Mouse (Mus musculus) 416B (cell line): ENCODE measurements around the gene Tssk6.

Experiments
- DNase-seq: peaks from one replicate; pipeline ENCODE4 v3.0.0; 2011; ENCODE audit warnings: low read depth

Gene Tssk6

DNA sequence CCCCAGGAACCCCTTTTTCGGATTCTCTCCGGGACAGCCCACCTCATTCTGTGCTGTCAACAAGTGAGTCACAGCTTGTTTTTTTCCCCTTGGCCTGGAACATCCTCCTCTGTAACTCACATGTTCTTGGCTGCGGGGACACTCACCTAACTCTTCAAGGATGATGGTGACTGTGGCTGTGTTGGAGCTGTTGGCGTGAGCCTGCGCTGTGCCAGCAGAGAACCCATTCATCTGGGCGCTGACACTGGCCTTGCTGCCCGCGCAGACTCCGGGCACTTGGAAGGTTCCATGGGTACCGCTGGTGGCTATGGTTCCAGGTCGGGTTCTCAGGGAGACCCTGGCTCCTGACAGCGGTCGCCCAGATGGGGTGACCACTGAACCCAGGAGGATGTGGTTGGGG is 17.8 kb upstream of the Tssk6 start:
- DNase-seq, result no peak

DNA sequence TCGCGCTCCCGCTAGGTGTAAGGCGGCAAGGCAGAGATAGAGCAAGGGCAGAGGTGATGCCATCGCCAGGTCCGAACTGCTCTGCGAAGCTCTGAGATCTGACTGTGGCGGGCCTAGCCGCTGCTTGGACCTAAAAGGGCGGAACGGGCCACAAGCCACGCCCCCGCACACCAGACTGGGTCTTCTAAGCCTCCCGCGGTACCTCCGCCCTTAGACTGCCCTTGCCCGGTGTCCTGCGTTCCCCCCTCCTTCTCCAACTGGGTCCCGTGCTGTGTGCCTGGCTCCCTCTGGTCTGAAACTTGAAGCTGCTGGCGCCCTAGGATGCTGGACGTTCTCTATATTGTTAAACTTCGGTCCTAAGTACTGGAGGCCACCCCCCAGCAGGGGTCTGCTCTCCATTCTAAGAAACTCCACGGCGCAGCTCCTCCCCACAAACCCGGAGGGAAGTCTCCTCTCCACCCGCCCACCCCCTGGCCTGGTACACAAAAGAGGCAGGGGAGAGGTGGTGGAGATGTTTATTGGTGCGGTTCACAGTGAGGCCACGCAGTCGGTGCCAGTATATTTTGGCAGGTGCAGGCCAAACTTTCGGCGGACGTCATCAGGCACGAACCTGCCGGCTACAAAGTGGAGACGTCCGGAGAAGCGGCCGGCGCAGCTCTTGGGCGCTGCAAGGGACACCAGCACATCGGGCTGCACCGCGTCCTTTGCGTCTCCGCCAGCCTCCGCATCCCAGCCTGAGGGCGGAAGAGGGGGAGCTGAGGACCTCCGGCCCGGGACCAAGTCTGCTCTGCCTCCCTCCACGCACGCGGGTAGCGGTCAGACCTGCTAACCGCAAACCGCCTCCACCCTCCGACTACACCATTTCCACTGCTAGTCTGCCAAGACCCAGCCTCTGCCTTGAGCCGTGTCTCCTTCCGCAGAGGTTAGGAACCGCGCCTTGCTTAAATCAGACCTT is 14.4 kb upstream of the Tssk6 start, which contains the start of gene Cilp2:
Cilp2 (minus strand) TSS at position 399 of the 955 bp plus-strand sequence.
- no peak for DNase-seq

DNA sequence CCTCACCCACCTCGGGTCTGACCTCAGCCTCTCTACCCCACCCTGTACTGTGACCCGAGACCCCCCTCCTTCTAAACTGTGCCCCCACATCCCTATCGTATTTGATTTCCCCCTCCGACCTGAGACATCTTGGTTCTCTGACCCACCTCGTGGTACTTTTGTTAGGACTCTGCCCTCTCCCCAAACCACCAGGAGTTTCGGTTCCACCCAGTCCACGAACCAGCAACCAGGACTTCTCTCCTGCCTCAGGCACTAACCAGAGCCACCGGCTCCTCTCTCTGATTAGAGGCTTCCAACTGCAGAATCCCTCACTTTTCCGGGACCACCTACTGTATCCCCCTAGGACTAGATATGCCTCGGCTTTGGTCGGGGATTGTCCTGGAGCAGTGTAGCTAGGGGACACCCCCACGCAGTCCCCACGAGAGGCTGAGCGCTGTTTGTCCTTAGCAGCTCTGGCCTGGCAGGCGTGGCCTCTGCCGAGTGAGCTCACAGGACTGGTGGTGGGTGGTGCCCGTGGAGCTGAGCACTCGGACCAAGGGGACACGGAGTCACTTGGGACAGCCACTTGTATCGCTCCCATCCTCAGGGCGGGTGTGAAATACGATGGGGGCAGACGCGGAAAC is 13.6 kb upstream of the Tssk6 start:
- no peak for DNase-seq

DNA sequence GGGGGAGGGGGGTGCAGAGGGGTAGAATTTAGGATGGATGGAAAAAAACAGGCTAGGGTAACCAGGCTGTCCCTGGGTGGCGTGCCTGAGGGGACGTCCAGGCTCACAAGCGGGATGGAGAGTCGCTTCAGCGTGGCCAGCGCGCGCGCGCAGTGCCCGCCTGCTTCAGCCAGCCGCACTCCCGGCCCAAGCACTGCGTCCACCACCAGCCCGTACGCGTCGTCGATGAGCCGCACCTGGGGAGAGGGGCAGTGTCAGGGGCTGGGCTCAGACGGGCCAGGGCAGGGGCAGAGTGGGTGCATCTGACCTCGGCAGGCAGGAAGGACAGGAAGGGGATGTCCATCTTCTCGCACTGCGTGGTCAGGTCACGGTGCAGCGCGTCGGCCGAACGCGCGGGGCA is 13.1 kb upstream of the Tssk6 start:
- no peak for DNase-seq

DNA sequence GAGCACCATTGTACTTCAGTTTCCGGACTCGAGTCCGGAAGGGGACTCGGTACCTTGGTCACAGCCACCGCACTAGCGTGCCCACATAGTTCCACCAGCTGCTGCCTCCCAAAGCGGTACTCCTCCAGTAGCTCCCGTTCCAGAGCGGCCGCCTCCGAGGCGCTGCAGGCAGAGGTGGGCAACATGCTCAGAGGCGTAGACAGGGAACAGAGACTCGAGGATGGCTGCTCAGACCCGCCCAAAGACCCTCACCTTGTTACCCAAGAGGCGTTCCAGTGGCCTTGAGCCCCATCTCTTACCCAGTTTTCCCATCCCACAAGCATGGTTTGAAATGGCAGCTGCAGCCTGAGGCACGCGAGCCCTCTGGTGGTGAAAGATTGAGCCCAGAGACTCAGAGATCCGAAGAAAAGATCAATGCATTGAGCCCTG is 11.2 kb upstream of the Tssk6 start:
- DNase-seq, result no peak

DNA sequence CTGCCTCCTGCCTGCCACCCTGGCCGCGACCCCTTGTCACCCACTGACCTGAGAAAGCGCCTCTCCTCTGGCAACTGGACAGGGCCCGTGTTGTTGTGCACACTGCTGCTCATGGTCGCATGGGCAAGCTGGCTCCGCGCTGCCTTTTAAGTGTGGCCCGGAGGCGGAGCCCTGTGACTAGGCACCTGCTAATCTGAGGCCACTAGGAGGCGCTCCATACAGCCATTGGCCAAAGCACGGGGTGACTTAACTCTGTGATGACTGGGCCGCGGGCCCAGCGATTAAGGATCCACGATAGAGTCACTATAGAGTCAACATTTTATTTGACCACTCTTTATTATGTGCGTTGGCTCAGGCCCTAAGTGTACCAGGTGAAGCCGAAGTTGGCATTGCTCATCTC is 8.1 kb upstream of the Tssk6 start:
- DNase-seq, result peak; percentile 66

DNA sequence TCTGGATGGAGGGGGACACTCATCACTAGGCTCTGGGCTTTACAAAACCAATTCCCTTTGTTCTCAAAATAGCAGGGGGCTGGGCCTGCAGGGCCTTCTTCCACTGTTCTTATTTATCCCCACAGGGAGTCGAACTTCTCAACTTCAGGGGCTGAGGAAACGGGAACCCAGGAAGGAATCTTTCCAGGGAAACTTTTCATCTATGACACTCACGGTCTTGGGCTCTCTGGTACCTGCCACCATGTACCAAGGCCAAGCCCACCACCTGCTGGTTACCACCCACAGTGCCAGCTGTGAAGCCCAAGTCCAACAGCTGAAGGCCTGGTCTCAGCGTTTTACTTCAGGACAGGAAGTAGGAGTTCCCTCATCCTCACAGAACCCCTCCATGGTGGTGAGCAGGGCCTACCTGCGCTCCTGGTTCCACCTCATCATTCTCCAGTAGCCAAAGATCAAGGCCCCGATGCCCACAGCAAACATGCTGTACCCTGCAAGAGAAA is 7.1 kb upstream of the Tssk6 start:
- no peak for DNase-seq

DNA sequence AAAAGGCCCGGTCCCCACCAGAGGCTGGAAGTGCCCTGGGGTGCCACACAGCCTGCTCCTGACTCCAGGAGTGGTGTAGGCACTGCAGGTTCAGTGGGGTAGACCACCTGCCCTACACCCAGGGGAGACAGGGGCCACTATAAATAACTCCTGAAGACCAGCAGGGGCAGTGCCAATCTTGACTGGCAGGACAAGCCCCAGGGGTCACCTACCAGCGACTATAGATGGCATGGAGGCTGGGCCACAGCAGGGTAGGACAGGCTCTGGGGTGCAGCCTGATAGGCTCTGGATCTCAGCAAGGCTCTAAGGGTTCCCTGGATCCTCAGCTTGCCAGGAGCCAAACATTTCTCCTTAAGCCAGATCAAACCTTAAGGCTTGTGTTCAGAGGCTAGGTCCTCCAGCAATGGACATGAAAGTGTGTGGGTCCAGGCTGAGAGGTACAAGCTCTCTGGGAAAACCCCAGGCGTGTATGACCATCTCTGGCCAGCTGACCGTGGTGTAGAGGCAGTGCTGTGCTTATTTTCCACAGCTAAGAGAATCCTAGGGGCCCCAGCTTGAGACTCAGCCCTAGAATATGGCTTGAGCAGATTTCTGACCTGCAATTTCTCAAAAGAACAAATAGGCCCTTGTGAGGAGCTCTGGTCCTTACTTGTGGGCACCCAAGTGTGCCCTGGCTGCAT is 6.1 kb upstream of the Tssk6 start:
- no peak for DNase-seq

DNA sequence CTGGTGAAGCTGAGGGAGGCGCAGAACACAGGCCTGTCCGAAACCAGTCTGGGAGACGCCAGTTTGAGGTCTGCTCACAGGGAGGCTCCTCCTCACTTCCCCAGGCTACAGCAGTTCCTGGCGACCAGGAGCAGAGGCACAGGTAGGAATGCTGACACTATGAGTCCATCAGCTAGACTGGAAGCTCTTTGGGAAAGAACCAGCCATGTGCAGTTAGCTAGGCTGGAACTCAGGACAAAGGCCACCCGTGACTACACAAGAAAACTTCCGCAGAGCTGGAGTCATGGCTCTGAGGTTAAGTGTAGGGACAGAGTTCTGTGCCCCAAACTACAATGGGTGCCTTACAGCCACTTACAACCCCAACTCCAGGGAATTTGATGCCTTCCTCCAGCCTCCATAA is 4.1 kb upstream of the Tssk6 start:
- no peak for DNase-seq

DNA sequence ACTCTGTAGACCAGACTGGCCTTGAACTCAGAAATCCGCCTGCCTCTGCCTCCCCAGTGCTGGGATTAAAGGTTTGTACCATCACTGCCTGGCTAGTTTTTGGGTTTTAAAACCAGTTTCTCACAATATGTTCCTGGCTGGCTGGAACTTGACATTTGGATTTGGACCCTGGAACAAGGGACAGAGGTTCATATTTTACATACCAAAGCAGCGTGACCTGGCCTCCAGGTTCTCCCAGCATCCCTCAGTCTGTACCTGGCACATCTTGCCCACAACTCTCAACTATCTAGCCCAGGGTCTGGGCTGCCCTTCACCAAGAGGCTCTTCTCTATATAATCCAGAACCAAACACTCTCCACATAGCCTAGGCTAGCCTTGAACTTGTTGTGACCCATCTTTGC is 2.1 kb upstream of the Tssk6 start:
- DNase-seq, result no peak

DNA sequence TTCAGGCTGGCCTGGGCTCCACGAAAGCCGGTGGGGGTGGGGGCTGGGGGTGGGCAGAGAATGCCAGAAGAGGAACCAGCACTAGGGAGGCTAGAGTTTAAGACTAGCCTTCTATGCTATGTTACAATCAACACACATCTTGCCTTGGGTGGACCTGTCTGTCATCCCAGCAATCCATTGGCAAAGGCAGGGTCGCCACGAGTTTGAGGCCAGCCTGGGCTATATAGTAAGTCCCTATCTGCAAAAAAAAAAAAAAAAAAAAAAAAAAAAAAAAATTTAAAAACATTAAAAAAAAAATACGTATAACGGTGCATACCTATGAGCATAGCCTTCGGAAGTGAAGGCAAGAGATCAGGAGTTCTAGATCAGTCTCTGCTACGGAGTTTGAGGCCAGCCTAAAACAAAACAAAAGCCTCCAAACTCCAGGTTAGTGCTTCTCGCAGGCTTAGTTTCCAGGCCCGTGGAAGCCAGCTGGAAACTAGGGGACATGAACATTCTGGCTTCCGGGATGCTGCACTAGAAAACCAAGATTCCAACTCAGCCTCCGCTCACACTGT is 1.0 kb upstream of the Tssk6 start:
- no peak for DNase-seq

DNA sequence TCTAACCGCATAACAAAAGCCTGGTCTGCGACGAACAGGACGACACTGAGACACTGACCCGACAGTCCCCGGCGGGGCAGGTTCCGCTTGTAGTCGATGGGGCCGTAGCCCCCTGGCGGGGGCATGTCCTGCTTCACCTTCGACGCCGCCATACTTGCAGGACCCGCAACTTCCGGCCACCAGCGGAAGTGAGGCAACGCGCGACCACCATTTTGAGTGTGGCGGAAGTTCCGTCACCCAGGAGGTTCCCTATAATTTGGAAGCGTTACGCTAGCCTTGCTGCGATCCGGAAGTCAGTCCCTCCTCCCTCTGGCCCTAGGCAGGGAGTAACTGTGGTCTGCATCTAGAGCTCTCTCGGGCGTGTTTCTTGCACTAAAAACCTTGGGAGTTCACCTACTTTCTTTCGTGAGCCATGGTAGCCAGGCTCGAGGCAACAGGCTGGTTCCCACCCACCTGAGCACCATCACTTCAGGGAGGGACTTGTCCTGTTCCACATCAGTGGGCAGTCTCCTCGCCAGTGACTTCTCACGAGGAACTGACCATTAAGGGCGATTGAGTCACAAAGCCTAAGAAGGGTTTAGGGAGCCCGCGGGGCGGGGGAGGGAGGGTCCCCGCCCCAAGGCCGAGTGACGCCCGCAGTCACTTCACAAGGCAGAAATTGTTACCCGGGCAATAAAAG is 361 bp upstream of the Tssk6 start:
- DNase-seq, result peak; percentile 99

DNA sequence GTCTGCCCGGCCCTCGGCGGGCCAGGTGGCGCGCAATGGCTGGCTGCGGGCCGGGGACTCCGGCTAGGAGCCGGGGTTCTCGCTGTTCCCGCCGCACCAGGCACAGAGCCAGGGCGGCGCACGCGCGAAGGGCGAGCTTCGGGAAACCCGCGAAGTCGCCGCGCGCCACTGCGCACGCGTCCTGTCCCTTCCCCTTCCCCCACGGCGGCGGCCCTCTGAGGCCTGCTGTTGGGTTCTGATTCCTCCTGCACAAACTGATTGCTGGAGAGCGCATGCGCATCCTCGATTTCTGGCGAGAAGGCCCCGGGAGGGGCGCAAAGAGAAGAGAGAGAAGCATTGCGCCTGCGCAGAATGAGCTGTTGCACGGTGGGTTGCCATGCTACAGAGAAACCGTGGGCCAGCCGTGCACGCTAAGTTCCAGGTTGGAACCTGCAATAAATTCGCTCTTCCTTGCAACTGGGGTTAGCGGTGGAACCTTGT is 1.1 kb downstream of the Tssk6 start:
- DNase-seq, result peak; percentile 99

DNA sequence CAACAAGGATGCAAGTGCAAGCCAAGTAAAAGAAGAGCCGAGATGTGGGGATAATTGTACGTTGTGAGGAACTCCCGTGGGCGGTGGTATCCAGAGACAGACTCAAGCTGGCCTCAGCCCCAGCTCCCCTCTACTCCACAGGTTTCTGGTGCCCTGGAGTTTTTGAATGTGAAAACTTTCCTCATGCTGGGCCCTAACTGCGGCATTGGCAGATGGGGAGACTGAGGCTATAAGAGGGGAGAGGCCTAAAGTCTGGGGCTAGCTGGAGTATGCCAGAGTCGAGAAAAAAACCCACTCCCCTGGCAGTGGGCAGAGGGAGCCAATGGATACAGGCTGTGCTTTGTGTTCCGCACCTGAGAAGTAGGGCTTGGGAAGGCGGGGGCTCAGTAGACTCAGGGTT is 2.1 kb downstream of the Tssk6 start:
- DNase-seq, result no peak

DNA sequence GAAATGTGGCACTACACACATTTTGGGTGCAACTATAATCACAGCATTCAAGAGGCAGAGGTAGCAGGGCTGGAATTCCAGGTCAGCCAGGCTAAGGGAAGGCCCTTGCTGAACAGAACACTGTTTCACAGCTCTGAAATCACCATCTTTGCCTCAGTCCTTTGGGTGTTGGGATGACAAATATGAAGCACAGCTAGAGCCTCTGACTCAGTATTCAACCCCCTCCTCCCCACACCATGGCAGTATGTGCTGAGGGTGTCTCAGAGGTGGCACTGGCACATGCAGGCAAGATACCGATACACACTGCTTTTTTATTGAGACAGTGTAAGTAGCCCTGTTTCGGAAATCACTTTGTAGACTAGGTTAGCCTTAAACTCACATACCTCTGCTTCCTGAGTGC is 4.3 kb downstream of the Tssk6 start:
- no peak for DNase-seq

DNA sequence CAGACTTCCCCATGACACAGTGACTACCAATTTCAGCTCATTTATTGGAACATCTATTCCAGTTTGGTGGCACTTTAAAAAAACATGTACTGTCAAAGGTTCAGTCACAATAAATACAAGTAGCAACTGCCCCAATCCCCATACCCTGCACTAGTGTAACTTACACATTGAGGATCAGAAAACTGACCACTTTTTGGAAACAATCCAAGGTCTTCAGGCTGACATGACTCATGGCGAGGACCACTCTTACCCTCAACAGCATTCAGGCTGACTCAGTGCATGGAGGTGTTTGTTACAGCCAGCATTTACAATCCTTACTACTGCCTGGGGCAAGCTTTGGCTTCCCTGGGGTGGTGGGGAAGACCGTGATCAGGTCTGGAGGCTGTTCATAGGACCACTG is 5.1 kb downstream of the Tssk6 start:
- peak; percentile 66 for DNase-seq

DNA sequence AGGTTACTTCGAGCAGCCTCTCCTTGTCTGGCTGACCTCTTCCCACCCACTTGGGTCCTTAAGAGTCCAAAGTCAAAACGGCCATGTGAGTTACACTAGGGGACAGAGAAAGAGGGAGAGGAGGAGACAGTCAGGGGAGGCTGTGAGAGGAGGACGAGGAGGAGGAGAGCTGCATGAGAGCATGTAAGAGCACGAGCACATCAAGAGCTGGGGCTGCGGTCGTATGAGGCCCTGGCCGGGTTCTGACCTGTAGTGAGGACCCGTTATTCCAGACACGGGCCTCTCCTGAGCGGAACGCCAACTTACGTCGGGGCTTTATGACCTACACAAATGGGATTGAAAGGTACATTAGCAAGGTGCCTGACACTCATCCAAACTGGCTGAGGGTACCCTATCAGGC is 9.9 kb downstream of the Tssk6 start:
- no peak for DNase-seq

DNA sequence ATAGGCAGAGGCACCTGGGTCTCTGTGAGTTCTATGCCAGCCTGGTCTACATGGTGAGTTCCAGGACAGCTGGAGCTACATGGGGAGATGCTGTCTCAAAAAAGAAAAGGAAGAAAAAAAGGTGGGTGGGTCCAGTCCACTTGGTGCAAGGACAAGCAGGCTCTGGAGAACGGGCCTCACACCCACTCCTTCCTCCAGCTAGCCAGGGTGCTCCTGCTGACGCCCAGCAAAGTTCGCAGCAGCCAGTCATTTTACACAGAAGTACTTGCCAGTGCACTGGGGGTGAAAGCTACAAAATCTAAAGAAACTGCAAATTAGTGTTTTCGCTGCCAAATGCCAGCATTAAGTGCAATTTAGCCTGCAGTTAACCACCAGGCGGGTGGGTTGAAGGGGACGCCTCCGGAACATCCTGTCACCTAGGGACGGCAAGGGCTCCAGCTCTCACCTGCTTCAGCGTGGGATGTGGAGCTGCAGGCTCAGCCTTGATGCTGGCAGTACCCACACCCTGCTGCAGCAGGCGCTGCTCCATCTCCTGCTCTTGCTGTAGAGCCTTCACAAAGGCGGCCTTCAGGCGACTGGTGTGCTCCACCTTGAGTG is 10.6 kb downstream of the Tssk6 start:
- DNase-seq, result no peak

DNA sequence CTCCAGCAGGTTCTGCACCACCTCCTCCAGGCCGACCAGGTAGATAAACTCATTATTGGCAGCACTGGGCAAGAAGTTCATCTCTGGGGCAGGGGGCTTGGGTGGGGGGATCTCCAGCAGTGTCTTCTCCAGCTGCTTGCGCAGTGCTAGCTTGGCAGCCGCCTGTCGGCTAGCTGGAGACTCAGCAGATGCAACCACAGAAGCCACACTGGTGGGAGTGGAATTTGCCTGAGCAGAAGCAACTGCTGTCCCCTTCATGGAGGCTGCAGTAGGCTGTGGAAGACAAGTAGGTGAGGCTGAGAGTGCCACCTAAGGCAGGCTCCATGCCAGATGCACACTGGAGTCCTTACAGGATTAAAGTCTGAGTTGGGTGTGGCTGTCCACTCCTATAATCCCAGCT is 12.5 kb downstream of the Tssk6 start:
- no peak for DNase-seq

DNA sequence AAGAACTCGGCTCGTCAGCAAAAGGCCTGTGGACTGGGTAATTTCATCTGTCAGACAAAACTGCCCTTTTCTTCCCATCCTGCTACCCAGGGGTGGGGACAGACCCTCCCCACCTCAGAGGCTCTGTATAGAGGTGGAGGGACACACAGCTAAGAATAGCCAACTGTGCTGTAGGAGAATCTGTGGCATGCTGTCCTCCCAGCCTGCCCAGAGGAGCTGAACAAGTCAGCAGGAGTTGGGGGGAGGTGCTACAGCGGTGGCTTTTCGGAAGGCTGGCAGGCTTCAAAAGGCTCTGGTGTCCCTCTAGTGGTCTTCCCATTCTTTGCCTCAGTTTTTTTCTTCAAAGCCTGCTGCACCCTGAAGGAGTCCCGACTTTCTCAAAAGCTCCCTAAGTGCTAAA is 13.8 kb downstream of the Tssk6 start:
- peak; percentile 18 for DNase-seq

DNA sequence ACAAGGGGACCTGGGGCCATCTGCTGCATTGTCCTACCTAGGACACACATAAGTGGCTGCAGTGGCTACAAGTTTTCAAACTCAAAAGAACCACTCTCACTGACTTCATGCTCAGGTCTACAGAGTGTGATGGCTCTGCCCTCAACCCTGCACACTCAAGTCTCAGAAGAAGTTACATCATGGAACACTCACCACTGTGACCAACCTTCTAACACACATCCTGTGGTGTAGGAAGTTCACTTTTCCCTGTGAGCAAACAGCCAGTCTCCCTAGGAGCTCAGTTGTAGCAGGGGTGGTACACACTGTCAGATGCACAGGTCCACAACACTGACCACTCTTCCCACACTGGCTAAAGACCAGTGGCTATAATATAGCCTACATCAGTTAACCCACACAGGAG is 16.5 kb downstream of the Tssk6 start:
- peak; percentile 79 for DNase-seq
